Mouse (Mus musculus): ENCODE measurements around the gene Sik3.

The Sik3 gene

DNA sequence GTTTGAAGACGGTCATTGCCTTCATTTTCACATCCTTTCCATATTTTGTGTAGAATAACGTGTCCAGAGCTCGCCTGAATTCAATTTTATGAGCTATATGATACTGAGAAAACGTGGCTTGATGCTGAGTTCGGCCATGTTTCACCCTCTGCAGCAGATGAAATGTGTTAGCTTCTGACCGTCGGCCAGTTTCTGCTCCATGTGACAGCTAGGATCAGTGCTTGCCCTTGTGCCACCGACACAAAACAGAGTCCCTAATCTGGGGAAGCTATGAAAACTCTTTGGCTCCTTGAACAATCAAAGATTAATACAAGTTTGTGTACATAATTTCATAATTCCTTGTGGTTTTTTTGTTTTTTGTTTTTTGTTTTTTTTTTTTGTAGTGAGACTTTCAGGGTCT lies 178.6 kb downstream of the Sik3 start:
- DNase-seq (ENCODE audit: low spot score): no peak

DNA sequence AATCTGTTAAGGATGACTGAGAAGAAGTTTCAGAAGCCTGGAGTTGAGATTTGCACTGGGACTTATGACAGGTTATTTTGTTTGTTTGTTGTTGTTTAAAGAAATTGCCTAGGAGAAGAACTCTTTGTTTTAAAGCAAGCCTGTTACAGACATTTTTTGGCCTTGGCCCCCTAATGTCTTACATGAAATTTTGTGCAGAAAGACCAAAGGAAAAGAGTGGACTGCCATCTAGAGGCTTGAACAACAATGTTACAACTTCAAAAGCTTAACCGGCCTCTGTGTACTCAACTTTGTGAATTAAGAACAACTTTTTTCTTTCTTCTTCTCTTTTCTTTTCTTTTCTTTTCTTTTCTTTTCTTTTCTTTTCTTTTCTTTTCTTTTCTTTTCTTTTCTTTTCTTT lies 179.0 kb downstream of the Sik3 start:
- DNase-seq (ENCODE audit: low spot score): no peak

DNA sequence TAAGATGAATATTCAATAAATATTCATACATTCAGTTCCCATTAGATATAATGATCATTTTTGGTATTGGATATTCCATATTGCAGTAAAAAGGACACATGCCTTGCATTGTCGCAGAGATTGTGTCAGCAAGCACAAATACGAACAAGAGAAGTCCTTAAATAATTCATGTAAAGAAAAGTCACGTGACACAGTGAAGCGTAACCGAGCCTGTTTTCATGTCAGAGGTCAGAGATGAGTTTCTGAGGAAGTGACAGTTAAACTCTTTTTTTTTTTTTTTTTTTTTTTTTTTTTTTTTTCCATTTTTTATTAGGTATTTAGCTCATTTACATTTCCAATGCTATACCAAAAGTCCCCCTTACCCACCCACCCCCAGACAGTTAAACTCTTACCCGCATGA lies 180.0 kb downstream of the Sik3 start:
- no peak for DNase-seq (ENCODE audit: low spot score)

DNA sequence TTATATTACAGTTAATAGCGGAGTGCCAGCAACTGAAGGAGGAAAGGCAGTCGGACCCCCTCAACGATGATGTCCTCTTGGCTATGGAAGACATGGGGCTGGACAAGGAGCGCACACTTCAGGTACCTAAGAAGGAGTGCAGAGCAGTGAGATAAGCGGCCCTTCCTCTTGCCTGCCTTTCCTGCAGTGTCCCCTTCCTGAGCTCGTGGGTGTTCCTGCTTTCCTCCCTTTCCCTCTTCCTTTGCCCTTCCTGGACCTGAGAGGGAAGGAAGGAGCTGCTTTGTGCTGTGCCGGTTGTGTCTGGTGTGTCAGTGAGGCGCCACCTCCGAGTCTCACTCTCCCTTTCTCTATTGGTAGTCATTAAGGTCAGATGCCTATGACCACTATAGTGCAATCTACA lies 182.2 kb downstream of the Sik3 start:
- DNase-seq (ENCODE audit: low spot score): no peak

DNA sequence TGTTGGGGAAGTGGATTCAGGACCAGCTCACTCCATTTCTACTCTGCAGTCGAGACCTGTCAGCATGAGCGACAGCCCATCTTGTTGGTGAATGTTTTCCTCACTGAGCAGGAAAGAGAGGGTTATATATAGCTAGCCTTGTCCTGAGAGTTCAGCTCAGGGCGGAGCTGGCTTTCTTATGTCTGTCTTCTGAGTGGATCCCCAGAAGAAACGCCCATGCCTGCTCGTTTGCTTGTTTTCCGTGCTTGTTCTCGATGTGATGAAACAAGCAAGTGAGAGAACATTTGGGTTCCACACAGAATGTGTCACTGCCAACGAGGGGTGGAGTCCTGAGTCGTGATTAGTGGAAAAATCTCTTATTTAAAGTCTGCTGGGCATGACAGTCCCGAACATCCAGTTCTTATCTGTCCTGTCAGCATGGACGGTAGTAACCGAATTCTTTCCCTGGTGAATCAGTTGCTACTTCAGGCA lies 184.1 kb downstream of the Sik3 start:
- DNase-seq (ENCODE audit: low spot score): no peak

DNA sequence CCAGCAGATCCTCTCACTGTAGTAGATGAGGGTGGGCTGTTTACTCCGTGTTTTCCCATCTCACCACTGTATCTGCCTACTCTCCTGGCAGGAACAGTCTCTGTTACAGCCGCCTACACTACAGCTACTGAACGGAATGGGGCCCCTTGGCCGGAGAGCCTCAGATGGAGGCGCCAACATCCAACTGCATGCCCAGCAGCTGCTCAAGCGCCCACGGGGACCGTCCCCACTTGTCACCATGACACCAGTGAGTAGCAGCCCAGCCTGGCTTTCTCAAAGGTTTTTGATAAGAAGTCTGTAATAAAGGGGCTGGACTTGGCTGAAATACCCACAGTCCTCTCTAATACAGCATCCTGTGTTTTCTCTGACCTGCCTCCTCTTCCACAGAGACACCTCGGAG lies 185.8 kb downstream of the Sik3 start:
- DNase-seq (ENCODE audit: low spot score): no peak

DNA sequence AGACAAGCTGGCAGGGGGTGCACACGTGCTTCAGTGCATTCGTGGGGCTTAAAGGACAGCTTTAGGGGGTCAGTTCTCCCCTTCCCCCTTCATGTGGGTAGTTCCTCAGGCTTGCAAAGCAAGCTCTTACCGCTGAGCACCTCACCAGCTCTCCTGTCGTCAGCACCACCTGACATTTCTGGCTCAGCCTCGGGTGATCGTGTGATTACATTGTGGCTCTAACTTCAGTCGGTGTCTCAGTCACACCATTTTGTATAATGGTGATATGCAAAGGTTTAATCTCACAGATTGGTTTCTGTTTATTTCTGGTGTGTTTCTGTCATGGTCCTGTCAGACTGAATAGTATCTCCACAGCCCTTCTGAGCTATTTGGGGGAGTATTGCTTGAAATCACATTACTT lies 186.3 kb downstream of the Sik3 start:
- DNase-seq (ENCODE audit: low spot score): no peak

DNA sequence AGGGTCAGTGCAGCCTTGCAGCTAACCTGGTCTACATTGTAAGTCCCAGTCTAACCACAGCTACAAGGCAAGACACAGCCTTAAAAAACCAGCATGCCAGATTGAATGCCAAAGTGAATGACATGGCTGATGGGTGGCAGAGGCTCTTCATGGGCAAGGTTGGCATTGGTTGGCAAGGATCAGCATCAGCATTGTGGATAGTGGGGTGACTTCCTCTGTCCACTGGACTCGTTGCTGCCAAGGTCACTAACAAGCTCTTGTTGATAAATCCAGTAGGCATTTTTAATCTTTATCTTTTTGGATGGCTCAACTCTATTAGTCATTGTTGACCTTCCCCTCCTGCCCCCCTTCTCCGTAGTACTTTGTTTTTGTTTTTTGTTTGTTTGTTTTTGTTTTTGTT lies 187.0 kb downstream of the Sik3 start:
- DNase-seq (ENCODE audit: low spot score): no peak

DNA sequence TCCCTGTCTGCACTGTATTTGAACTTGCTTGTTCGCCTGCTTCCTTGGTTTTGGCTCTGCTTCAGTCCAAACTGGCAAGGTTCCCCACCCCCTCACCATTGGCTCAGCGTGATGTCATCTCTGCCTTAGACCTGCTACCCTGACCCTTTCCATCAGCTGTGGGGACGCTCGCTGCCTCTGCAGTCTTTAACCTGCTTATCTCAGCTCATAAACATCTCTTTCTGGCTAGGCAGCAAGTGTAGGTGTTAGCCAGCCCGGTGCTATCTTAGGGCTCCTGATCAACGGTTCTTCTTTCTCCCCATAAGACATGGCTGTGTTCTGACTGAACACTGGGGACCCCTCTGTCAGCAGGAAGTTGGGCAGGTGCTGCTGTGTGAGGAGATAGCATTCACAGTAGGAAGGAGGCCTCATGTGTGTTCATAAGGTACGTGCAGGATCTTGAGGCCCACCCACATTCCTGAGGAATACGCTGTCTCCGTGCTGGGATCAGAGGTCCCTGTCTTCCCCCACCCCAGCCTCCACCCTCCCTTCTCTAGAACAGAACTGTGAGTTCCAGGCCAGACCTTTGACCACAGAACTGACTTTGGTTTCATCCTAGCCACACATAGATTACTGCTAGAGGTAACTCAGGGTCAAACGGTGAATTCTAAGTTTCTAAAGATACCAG lies 194.3 kb downstream of the Sik3 start:
- no peak for DNase-seq (ENCODE audit: low spot score)

DNA sequence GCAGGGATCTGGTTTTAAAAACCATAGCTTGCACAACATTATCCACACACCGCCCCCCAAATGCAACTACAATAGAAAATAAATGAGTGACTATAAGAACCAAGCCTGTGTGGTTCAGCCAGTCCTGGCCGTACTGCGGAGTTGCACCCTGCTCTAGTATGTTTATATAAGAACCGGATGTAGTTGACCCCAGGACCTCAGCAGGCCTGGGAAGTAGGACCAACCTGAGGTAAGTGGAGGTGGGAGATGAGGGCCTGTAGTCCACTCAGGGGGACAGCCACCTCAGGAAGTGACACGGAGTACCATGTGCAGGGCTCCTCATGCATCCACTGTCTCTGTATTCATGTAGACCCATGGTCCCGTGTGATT lies 194.9 kb downstream of the Sik3 start:
- no peak for DNase-seq (ENCODE audit: low spot score)

DNA sequence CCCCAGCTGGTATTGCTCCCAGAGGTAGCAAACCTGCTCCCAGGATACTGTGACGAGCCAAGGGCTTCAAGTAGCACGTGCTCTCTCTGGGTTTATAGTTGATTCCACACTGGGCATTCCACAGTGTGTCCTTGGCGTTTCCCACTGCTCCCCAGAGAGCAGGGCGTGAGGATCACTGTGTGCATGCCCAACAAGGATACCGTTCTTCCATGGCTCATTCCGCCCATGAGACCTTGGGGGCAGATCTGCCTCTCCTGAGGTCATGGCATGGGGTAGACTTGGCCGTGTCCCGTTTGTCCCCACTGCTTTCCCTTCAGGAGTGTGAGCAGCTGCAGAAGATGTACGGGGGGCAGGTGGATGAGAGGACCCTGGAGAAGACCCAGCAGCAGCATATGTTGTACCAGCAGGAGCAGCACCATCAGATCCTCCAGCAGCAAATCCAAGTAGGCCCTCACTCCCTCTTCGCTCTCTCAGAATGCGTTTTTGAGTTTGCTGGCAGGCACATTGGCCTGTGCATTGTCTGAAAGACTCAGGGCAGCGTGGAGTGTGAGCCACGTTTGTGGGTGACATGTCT lies 195.9 kb downstream of the Sik3 start:
- DNase-seq (ENCODE audit: low spot score): no peak

DNA sequence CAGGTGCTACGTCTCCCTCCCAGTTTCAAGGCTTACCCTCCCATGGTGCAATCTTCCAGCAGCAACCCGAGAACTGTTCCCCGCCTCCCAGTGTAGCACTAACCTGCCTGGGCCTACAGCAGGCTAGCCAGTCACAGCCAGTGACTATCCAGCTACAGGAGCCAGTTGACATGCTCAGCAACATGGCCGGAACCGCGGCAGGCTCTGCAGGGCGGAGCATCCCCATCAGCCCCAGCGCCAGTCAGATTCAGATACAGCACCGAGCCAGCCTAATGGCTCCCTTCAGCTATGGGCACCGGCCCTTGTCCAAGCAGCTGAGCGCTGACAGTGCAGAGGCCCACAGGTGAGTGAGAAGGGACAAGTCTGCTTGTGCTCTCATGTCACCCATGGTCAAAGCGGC lies 197.9 kb downstream of the Sik3 start:
- DNase-seq (ENCODE audit: low spot score): no peak

DNA sequence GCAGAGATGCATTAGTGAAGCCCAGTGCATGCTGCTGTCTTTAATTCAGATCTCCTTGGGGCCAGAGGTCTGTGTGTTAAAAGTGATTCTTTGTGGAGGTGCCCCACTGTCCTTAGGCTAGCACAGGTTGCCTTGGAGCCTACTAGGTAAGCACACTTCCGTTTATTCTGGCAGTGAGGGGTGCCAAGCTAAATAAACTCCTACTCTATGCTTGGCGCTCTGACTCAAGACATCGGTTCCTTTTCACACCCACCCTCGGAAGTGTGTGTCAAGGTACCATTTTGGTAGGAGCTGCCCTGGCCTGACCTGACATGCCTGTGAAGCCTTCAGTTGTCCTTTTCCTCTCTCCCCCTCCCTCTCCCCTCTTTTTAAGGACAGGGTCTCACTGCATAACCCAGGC lies 201.7 kb downstream of the Sik3 start:
- DNase-seq (ENCODE audit: low spot score): no peak

DNA sequence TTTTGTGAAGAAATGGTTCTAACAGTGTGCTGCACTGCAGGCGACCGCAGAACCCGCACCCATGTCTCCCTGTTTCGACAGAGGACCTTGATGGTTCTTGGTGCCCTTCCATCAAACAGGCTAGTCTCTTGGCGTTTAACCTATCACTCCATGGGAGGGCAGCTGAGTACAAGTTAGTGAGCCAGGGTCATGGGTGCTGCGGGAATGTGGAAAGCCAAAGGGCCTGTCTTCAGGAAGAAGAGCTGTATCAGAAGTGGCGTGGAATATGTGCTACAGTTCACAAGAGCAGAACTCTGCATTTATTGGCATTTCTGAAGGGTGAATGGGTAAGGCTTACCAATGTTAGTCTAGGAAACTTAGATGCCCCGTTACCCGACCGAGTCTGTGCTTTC lies 202.3 kb downstream of the Sik3 start:
- no peak for DNase-seq (ENCODE audit: low spot score)

DNA sequence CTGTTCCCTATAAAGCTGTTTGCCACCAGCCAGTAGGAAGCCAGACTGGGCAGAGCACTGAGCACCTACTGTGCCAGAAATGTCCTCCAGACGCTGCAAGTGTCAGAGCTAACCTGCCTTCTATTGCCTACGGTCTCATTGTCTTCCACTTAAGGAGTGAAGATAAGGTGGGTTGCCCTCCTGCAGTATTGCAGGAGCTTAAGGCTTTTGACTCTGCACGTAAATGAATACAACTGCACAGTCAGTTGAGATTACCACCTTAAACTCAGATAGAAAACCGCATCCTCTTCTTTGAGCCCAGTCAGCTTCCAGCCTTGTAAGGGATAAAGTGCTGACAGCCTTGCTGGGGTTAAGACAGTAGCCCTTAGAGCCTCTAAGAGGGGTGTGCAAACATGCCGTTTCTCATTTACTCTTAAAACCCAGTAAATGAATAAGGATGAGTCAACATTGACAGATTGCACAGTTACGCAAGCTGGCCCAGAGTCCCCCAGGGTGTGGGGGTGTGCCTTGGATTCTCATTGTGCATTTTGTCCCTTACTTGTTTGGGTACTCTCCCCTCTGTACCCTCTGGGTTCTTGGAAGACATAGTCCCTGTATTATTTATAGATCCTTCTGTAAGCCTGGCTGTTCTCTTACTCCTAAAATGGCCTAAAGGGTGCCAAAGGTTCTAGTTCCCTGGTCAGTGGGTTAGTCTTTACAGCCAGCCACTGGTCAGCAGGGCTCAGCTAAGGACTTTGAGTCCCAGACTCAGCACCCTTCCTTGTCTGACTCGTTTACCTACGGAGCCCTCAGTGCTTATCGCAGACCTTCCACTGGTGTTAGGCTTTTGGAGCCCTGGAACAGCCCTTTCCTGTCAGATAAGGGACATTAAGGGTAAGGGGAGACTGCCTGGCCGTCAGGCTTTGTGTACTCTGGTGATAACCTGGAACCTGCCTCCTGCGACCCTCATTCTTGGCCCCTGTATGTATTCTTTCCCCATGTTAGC lies 203.0 kb downstream of the Sik3 start:
- no peak for DNase-seq (ENCODE audit: low spot score)

DNA sequence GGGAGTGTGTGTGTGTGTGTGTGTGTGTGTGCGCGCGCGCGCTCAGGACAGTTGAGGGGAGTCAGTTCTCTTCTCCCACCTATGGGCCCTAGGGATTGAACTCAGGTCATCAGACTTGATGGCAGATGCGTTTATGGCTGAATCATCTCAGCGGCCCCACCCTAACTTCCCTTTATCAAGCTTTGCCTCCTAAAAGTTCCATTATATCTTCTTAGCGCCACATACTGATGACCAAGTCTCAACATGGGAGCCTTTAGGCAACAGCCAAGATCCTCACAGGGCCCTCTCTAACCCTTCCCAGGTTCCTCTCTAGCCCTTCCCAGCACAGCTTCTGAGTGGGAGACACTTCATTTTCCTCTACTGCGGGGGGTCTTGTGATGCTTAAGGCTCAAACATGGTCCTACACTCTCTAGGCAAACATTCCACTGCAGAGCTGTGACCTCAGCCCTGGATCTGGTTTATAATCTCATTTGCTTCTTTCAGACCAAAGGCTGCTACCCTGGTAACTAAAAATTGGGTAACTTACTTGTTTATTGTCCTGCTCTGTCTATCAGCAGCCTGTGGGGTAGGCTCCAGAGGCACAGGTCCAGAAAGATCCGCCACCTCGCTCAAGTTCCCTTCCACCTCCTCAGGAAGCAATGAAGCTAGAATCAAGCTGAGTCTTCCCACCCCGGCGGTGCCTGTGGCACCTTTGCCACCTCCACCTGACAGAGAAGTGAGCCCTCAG lies 204.3 kb downstream of the Sik3 start:
- DNase-seq (ENCODE audit: low spot score): no peak

DNA sequence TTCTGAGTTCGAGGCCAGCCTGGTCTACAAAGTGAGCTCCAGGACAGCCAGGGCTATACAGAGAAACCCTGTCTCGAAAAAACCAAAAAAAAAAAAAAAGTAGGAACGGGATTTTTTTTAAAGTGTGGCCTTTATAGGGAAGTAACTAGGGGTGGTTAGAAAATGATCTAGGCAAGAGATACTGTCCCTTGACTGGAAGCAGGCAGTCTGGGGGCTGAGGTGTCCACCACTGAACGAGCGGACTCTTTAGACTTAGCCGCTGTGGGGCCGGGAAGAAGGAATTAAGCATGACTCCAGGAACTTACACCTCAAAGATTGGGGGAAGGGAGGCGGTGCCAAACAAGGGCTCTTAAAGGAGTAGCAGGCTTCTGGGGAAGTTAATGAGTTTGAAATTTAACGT lies 205.6 kb downstream of the Sik3 start:
- no peak for DNase-seq (ENCODE audit: low spot score)

DNA sequence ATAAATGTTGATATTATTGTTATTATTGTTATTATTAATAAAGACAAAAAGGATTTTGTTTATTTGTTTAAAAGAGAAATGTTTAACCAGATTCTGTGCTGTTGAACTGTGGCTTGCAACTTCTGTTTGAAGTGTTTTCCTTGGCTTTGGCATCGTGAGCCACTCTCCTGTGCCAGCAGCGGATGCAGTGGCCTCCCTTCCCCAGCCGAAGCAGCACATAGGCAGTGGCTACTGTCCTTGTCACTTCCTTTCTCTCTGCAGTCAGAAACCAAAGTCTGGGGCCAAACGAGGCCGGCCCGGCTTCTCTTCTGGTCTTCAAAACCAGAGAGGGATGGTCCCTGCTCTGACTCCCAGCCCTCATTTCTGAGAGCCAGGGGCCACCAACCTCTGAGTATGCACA lies 210.5 kb downstream of the Sik3 start:
- no peak for DNase-seq (ENCODE audit: low spot score)

DNA sequence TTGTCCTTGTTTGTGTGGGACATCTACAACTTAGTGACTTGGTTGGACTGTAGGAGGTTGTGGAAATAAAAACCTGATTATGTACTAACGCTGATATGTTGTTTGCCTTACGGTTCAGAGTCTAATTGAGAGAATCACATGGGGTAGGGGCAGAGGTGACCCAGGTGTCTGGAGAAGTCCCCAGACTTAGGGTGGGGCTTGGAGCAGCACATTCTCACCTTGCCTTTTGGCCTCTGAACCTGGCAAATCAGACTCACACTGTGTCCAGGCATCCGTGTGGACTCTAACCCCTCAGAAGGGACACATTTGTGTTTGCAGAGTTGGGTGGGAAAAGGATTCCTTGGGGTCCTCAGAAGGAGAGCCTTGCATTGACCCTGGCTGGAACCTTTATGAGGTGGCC lies 211.5 kb downstream of the Sik3 start:
- DNase-seq (ENCODE audit: low spot score): no peak

DNA sequence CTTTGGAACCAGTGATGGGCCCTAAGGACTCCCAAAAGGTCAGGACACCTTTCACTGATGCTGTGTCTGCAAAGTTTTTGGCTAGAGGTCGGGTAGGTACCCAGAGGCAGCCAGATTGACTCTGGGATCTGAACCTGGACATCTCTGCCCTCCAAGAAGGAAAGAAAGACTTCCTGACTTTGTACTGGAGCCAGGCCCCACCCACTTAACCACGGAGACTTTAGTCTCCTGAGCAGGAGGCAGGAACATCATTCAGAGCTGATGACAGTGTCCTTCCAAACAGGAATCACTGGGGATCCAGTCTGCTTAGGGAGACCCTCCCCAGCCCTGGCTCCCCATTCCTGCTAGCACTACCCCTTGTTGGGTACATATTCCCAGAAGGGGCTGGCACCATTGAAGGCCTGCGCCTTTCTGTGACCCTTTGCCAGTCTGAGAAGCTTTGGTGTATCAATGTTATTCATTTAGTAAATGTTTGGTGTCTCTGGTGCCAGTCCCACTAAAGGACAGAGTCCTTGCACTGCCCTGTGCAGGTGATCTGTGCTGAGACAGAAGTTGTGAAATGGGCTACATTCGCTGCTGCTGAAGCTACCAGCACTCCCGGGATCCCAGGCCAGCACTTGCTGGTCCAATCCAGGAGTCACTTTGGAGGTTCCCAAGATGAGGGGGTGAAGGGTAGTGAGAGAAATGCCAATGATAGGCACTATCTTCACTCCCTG lies 212.5 kb downstream of the Sik3 start:
- DNase-seq (ENCODE audit: low spot score): no peak

DNA sequence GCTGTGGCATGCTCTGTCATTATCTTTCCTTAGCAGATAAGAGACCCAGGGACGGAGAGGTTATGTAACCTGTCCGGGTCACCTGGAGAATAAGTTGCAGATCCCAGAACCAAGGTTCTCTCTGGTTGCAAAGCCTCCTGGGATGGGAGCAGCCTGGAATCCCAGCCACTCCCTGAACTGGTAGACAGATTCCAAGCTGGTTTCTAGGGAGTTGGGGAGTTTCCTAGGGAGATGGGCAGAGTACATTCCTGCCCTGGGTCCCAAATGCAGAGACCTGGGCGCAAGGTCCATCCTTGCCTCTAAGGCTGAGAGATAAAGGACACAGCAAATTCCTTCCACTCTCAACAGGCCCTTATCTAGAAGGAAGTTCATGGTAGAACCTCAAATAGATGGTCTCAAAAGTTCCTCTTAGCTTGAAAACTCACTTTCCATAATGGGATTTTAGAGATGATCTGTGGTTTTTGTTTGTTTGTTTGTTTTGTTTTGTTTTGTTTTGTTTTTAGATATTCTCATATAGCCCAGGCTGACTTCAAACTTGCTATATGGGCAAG lies 214.5 kb downstream of the Sik3 start:
- DNase-seq (ENCODE audit: low spot score): no peak

DNA sequence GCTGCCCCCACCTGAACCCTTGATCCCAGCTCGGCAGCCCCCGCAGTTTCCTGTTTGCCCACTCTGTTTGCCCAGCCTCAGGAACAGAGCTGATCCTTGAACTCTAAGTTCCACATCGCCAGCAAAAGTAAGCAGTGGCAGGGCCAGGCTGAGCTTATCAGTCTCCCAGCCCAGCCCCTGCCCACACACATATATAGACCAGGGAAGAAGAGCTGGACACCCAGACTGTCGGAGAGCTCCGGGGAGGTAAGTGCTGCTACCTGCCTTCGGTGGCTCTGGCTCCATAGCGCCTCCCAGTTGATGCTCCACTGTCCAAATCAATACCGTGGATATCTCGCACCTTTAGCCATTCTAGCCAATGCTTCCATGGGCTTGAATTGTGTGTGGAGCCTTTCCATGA lies 215.9 kb downstream of the Sik3 start, which contains the start of gene Apoa1:
Apoa1 (plus strand) TSS at position 90 of the 400 bp plus-strand sequence.
- DNase-seq (ENCODE audit: low spot score): no peak

Data from urinary bladder, postnatal 10 days (tissue).